Mouse (Mus musculus): ENCODE measurements around the gene Cd180.

- TF ChIP-seq CTCF (IDR thresholded peaks at IDR 0.05; ENCODE audit: insufficient read depth, low read length) (no peak), POLR2A (IDR thresholded peaks at IDR 0.05; ENCODE audit: borderline replicate concordance, extremely low read depth, low read depth, low read length) (no peak)
These were observed 1.8 kb upstream of the Cd180 start for GRCm38 (mm10) chr13:102691408-102692150.
